Mouse (Mus musculus): Measurements from ENCODE around the gene Bscl2.

GRCm38 (mm10) chr19:8817001-8817400 is 20.3 kb upstream of the Bscl2 start:
- TF ChIP-seq CTCF (IDR thresholded peaks at IDR 0.05; ENCODE audit: borderline replicate concordance, extremely low read depth, insufficient read depth, insufficient read length) (no peak), POLR2A (IDR thresholded peaks at IDR 0.05; ENCODE audit: borderline replicate concordance, extremely low read depth, insufficient read depth, insufficient read length, poor library complexity, severe bottlenecking) (no peak)

Measured in brain, embryonic 14.5 days (tissue).